Mouse (Mus musculus) heart, adult 8-10 months (tissue): ENCODE data around the gene Olfr458. TPM values are rescaled to one million over a fixed set of nuclear protein-coding genes. Genes with fewer than 3 reads are reported as not detected.

Source experiments
- total RNA-seq, 4 experiments: library from RNA; stranded (reverse); gene quantifications; 2 replicates each; pipeline ENCODE4 v1.2.4; 2022

Gene Olfr458
- total RNA-seq, 4 experiments from 2014 or later, result not detected

Other genes starting within 250 kb of the Olfr458 start
- not detected for gene Tas2r144, start 249.9 kb downstream of the Olfr458 start, total RNA-seq
- gene Gstk1, start 219.3 kb downstream of the Olfr458 start, total RNA-seq, result 100 to 1,000 TPM; 139 to 181 (median 156) TPM
- gene Tmem139, start 203.2 kb downstream of the Olfr458 start, total RNA-seq, result under 1 TPM in 2 of 4 experiments, not detected in 2; 0.30 to 0.62 TPM
- gene Casp2, start 200.2 kb downstream of the Olfr458 start, total RNA-seq, result 1 to 10 TPM; 6.3 to 9.6 (median 7.5) TPM
- 10 to 100 TPM in 1 of 4 experiments, 1 to 10 TPM in 3; 4.6 to 10.8 (median 7.5) TPM for gene Clcn1, start 178.5 kb downstream of the Olfr458 start, total RNA-seq
- under 1 TPM; 0.44 to 0.82 (median 0.51) TPM for gene Fam131b, start 140.6 kb downstream of the Olfr458 start, total RNA-seq
- 10 to 100 TPM; 39.3 to 47.4 (median 44.6) TPM for gene Zyx, start 115.6 kb downstream of the Olfr458 start, total RNA-seq
- under 1 TPM; 0.19 to 0.37 (median 0.27) TPM for gene Epha1, start 91.9 kb downstream of the Olfr458 start, total RNA-seq
- not detected for gene Tas2r143, start 65.0 kb downstream of the Olfr458 start, total RNA-seq
- under 1 TPM in 1 of 4 experiments, not detected in 3; 0.25 TPM for gene Tas2r135, start 59.8 kb downstream of the Olfr458 start, total RNA-seq
- not detected for gene Tas2r126, start 30.7 kb downstream of the Olfr458 start, total RNA-seq
- not detected for gene Olfr457, start 11.1 kb upstream of the Olfr458 start, total RNA-seq
- not detected for gene Olfr456, start 22.0 kb upstream of the Olfr458 start, total RNA-seq
- gene Olfr455, start 82.4 kb upstream of the Olfr458 start, total RNA-seq, result not detected
- not detected for gene Tcaf3, start 132.5 kb upstream of the Olfr458 start, total RNA-seq
- gene Tcaf2, start 180.1 kb upstream of the Olfr458 start, total RNA-seq, result 1 to 10 TPM; 3.1 to 4.0 (median 3.4) TPM
- 10 to 100 TPM in 1 of 4 experiments, 1 to 10 TPM in 3; 8.0 to 10.5 (median 9.3) TPM for gene Tcaf1, start 244.9 kb upstream of the Olfr458 start, total RNA-seq